Mouse (Mus musculus): ENCODE results near the gene Sprr2d. TPM values are rescaled to one million over a fixed set of nuclear protein-coding genes. Genes with fewer than 3 reads are reported as not detected.

Sprr2d gene
- not detected for total RNA-seq (2022)

GRCm38 (mm10) chr3:92338840-92339239, at the start of gene Sprr2d:
TSS of gene Sprr2d (plus strand) at chr3:92339140.
- DNase-seq = no peak

- DNase-seq = no peak
Observed at GRCm38 (mm10) chr3:92307406-92307805, 31.5 kb upstream of the Sprr2d start.

GRCm38 (mm10) chr3:92316320-92316719, 22.6 kb upstream of the Sprr2d start, which contains the start of gene Sprr2b:
TSS of gene Sprr2b (plus strand) at chr3:92316620.
- DNase-seq = no peak

GRCm38 (mm10) chr3:92317384-92317783, 21.6 kb upstream of the Sprr2d start:
- no peak for DNase-seq

- no peak for DNase-seq
Observed at GRCm38 (mm10) chr3:92336278-92336677, 2.7 kb upstream of the Sprr2d start.

GRCm38 (mm10) chr3:92351843-92352242, 12.9 kb downstream of the Sprr2d start, which contains the start of gene Sprr2e:
TSS of gene Sprr2e (plus strand) at chr3:92352143.
- DNase-seq = no peak

- DNase-seq = no peak
Observed at GRCm38 (mm10) chr3:92361619-92362018, 22.7 kb downstream of the Sprr2d start.

GRCm38 (mm10) chr3:92364887-92365286, 25.9 kb downstream of the Sprr2d start, which contains the start of gene Sprr2f:
TSS of gene Sprr2f (plus strand) at chr3:92365187.
- DNase-seq = no peak

- DNase-seq = no peak
Observed at GRCm38 (mm10) chr3:92373613-92374012, 34.7 kb downstream of the Sprr2d start.

GRCm38 (mm10) chr3:92385385-92385784, 46.4 kb downstream of the Sprr2d start, which contains the start of gene Sprr2h:
TSS of gene Sprr2h (plus strand) at chr3:92385685.
- DNase-seq = no peak

Other genes starting within 250 kb of the Sprr2d start
- gene Prr9, start 215.2 kb upstream of the Sprr2d start, total RNA-seq (2022) = not detected
- gene Lelp1, start 196.4 kb upstream of the Sprr2d start, total RNA-seq (2022) = not detected
- gene Sprr2a1, start 123.3 kb upstream of the Sprr2d start, total RNA-seq (2022) = not detected
- gene Sprr2a2, start 123.2 kb upstream of the Sprr2d start, total RNA-seq (2022) = not detected
- gene Sprr2a3, start 53.7 kb upstream of the Sprr2d start, total RNA-seq (2022) = not detected
- not detected for gene Sprr2b, start 22.5 kb upstream of the Sprr2d start, total RNA-seq (2022)
- not detected for gene Sprr2e, start 13.0 kb downstream of the Sprr2d start, total RNA-seq (2022)
- gene Sprr2f, start 26.0 kb downstream of the Sprr2d start, total RNA-seq (2022) = not detected
- not detected for gene Sprr2h, start 46.5 kb downstream of the Sprr2d start, total RNA-seq (2022)
- gene Sprr2i, start 68.9 kb downstream of the Sprr2d start, total RNA-seq (2022) = not detected
- not detected for gene Sprr2j-ps, start 78.9 kb downstream of the Sprr2d start, total RNA-seq (2022)
- 1 to 10 TPM; 2.6 to 7.5 (median 4.1) TPM for gene Gm9774, start 90.3 kb downstream of the Sprr2d start, total RNA-seq (2022)
- not detected for gene Sprr2k, start 93.4 kb downstream of the Sprr2d start, total RNA-seq (2022)
- not detected for gene Sprr1b, start 99.6 kb downstream of the Sprr2d start, total RNA-seq (2022)
- gene Sprr3, start 119.6 kb downstream of the Sprr2d start, total RNA-seq (2022) = not detected
- gene Sprr1a, start 146.8 kb downstream of the Sprr2d start, total RNA-seq (2022) = not detected
- gene Sprr4, start 161.4 kb downstream of the Sprr2d start, total RNA-seq (2022) = not detected
- not detected for gene 2310046K23Rik, start 195.4 kb downstream of the Sprr2d start, total RNA-seq (2022)
- not detected for gene Ivl, start 234.6 kb downstream of the Sprr2d start, total RNA-seq (2022)
- gene Smcp, start 249.9 kb downstream of the Sprr2d start, total RNA-seq (2022) = not detected